Mouse (Mus musculus): Measurements from ENCODE around the gene R3hdm2.

- no peak for TF ChIP-seq POLR2A (IDR thresholded peaks at IDR 0.05; ENCODE audit: low read depth, low read length)
- TF ChIP-seq CTCF (conservative IDR thresholded peaks at IDR 0.05; ENCODE audit: insufficient read depth, insufficient read length, low read depth, low read length): 0 out of 2 replicates have a peak, but pooled peaks have one; percentile 21
Observed at GRCm38 (mm10) chr10:127332211-127332874, 47.8 kb upstream of the R3hdm2 start.
